Mouse (Mus musculus): ENCODE data around the gene Npy4r. TPM values are rescaled to one million over a fixed set of nuclear protein-coding genes. Genes with fewer than 3 reads are reported as not detected.

Gene Npy4r
- 0.04 and 0.09 TPM in 2 replicates for polyA plus RNA-seq (2012; rRNA removed)

DNA sequence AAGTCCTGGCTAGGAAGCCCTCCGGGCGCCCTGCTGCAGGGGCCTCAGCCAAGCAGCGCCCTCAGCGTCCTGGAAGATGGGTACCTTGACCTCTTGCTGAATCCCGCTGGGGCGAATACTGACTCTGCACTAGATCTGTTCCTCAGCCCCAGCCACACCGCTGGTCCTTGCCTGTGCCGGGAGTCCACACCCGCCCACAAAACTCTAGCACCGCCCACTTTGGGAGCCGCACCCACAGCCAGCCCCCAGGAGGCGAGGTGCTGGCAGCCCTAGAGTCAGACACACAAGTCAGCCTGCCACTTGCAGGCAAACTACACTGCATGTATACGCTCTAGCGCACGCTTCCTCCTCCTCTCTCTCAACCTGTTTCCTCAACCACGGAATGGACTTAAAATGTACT lies at the start of gene Npy4r:
TSS of gene Npy4r (minus strand) at position 148 of the 400 bp plus-strand sequence.

GRCm38 (mm10) chr14:34201231-34202035 lies 49.1 kb upstream of the Npy4r start, which contains the start of gene Gprin2:
Gene Gprin2 (minus strand): TSS chr14:34201653.

DNA sequence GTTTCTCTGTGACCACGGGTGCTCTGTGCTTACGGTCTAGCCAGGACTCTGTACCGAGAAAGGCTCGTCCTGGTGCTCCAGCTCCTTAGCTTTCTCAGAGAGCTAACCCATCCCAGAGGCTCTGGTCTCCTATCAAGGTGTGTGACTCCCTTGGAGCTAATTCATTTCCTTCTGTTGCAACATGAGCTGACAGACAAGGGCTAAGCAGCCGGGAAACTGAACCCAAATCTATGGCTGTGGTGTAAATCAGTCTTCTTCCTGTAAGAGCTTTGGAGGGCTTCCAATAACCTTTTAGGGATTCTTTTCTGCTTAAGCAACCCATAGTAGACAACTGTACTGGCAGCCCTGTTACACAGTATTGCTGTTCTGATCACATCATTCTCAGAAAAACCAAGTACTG lies 49.7 kb downstream of the Npy4r start, which contains the start of gene A630023A22Rik:
TSS of gene A630023A22Rik (minus strand) at position 154 of the 400 bp plus-strand sequence.

Other genes starting within 250 kb of the Npy4r start
- 4.6 and 16.3 TPM in 2 replicates for gene Gdf10, start 228.9 kb downstream of the Npy4r start, polyA plus RNA-seq (2012; rRNA removed)
- not detected in 2 replicates for gene Gdf2, start 211.4 kb downstream of the Npy4r start, polyA plus RNA-seq (2012; rRNA removed)
- not detected in 2 replicates for gene Rbp3, start 198.5 kb downstream of the Npy4r start, polyA plus RNA-seq (2012; rRNA removed)
- 0.53 and 0.86 TPM in 2 replicates for gene Zfp488, start 173.7 kb downstream of the Npy4r start, polyA plus RNA-seq (2012; rRNA removed)
- not detected in 2 replicates for gene Gm30083, start 137.3 kb downstream of the Npy4r start, polyA plus RNA-seq (2012; rRNA removed)
- gene Gm5460, start 135.7 kb downstream of the Npy4r start, polyA plus RNA-seq (2012; rRNA removed), result not detected in 2 replicates
- not detected in 2 replicates for gene Antxrl, start 99.8 kb downstream of the Npy4r start, polyA plus RNA-seq (2012; rRNA removed)
- 0.07 and 2.8 TPM in 2 replicates for gene Anxa8, start 66.5 kb downstream of the Npy4r start, polyA plus RNA-seq (2012; rRNA removed)
- not detected in 2 replicates for gene A630023A22Rik, start 49.7 kb downstream of the Npy4r start, polyA plus RNA-seq (2012; rRNA removed)
- gene Gprin2, start 49.2 kb upstream of the Npy4r start, polyA plus RNA-seq (2012; rRNA removed), result 6.8 TPM in 2 replicates
- gene Syt15, start 67.1 kb upstream of the Npy4r start, polyA plus RNA-seq (2012; rRNA removed), result 0.87 and 1.1 TPM in 2 replicates
- gene Shld2, start 158.0 kb upstream of the Npy4r start, polyA plus RNA-seq (2012; rRNA removed), result 3.5 and 4.1 TPM in 2 replicates
- 82.1 and 89.2 TPM in 2 replicates for gene Glud1, start 158.2 kb upstream of the Npy4r start, polyA plus RNA-seq (2012; rRNA removed)
- 1.3 TPM in 1 of 2 replicates, not detected in the other for gene Fam25c, start 202.9 kb upstream of the Npy4r start, polyA plus RNA-seq (2012; rRNA removed)
- gene Sncg, start 222.3 kb upstream of the Npy4r start, polyA plus RNA-seq (2012; rRNA removed), result 90.9 and 192 TPM in 2 replicates
- gene Mmrn2, start 223.0 kb upstream of the Npy4r start, polyA plus RNA-seq (2012; rRNA removed), result 3.3 and 4.0 TPM in 2 replicates

Measured in central nervous system, embryonic 14 days (tissue).